Mouse (Mus musculus): ENCODE results near the gene Gse1. TPM values are rescaled to one million over a fixed set of nuclear protein-coding genes. Genes with fewer than 3 reads are reported as not detected.
"Not testable (repeated sequence)": the region's sequence is repeated elsewhere in the genome, so short reads cannot be mapped to it uniquely, and the experiment has no call there.

Gse1 gene
- polyA plus RNA-seq, 1 experiment from 2014 or later: 8.7 TPM

GRCm38 (mm10) chr8:120329030-120329748 is 100.9 kb downstream of the Gse1 start:
- Histone ChIP-seq H3K27me3 (peaks cover 11% of the 10 kb centered on the region; the same call in 1 of the 2 replicates), H3K9me3 (replicated peaks) (no peaks in the 10 kb centered on the region), H3K4me2 (no peak overlapping the region), H3K4me3 (replicated peaks) (no peak overlapping the region), H3K4me1 (replicated peaks) (peaks cover 70% of the 10 kb centered on the region), H3K9ac (no peak overlapping the region), H3K36me3 (replicated peaks) (no peaks in the 10 kb centered on the region), H3K27ac (replicated peaks) (no peak overlapping the region)
- no peak for ATAC-seq (ENCODE audit: insufficient read depth)
- 58% methylated on average over 11 of the region's 11 CpGs for WGBS (ENCODE audit: insufficient replicate concordance)

GRCm38 (mm10) chr8:120331027-120331426 is 102.8 kb downstream of the Gse1 start:
- H3K4me1 ChIP-seq (replicated peaks): peaks cover 72% of the 10 kb centered on the region
- no peak overlapping the region for H3K4me2 ChIP-seq
- H3K36me3 ChIP-seq (replicated peaks): no peaks in the 10 kb centered on the region
- no peak overlapping the region for H3K4me3 ChIP-seq (replicated peaks)
- peaks cover 17% of the 10 kb centered on the region; the same call in 1 of the 2 replicates for H3K27me3 ChIP-seq
- WGBS (ENCODE audit: insufficient replicate concordance): 76% methylated on average over 7 of the region's 7 CpGs
- H3K9me3 ChIP-seq (replicated peaks): no peaks in the 10 kb centered on the region
- no peak overlapping the region for H3K27ac ChIP-seq (replicated peaks)
- ATAC-seq (ENCODE audit: insufficient read depth): no peak
- no peak overlapping the region for H3K9ac ChIP-seq

- no peak overlapping the region for H3K9ac ChIP-seq
- H3K4me3 ChIP-seq (replicated peaks): no peak overlapping the region
- peaks cover 68% of the 10 kb centered on the region for H3K4me1 ChIP-seq (replicated peaks)
- H3K27ac ChIP-seq (replicated peaks): no peak overlapping the region
- ATAC-seq (ENCODE audit: insufficient read depth): no peak
- H3K4me2 ChIP-seq: peak overlapping the region; percentile 18; the same call in 1 of the 2 replicates
- H3K36me3 ChIP-seq (replicated peaks): no peaks in the 10 kb centered on the region
- no peaks in the 10 kb centered on the region for H3K9me3 ChIP-seq (replicated peaks)
- H3K27me3 ChIP-seq: peaks cover 17% of the 10 kb centered on the region; the same call in 1 of the 2 replicates
- WGBS (ENCODE audit: insufficient replicate concordance): 22% methylated on average over 16 of the region's 16 CpGs
These were observed 104.3 kb downstream of the Gse1 start for GRCm38 (mm10) chr8:120332379-120333229.

GRCm38 (mm10) chr8:120333681-120334080 is 105.4 kb downstream of the Gse1 start:
- no peak for ATAC-seq (ENCODE audit: insufficient read depth)
- H3K4me2 ChIP-seq: no peak overlapping the region
- peaks cover 58% of the 10 kb centered on the region for H3K4me1 ChIP-seq (replicated peaks)
- no peak overlapping the region for H3K4me3 ChIP-seq (replicated peaks)
- peaks cover 17% of the 10 kb centered on the region; the same call in 1 of the 2 replicates for H3K27me3 ChIP-seq
- no peak overlapping the region for H3K9ac ChIP-seq
- no peaks in the 10 kb centered on the region for H3K36me3 ChIP-seq (replicated peaks)
- no peak overlapping the region for H3K27ac ChIP-seq (replicated peaks)
- H3K9me3 ChIP-seq (replicated peaks): no peaks in the 10 kb centered on the region
- WGBS (ENCODE audit: insufficient replicate concordance): 44% methylated on average over 4 of the region's 4 CpGs

- ATAC-seq (ENCODE audit: insufficient read depth); H3K9ac ChIP-seq; H3K4me2 ChIP-seq; H3K9me3 ChIP-seq (replicated peaks); H3K4me3 ChIP-seq (replicated peaks); H3K36me3 ChIP-seq (replicated peaks): not testable (repeated sequence)
- Histone ChIP-seq H3K27ac (replicated peaks) (0 out of 2 replicates have a peak overlapping the region, but pooled peaks have one; percentile 29), H3K4me1 (replicated peaks) (peaks cover 52% of the 10 kb centered on the region), H3K27me3 (peaks cover 15% of the 10 kb centered on the region; the same call in 1 of the 2 replicates)
- WGBS (ENCODE audit: insufficient replicate concordance): 45% methylated on average over 3 of the region's 3 CpGs
These were observed 106.0 kb downstream of the Gse1 start for GRCm38 (mm10) chr8:120334261-120334660.

- no peak; the same call in 1 of the 2 replicates for ATAC-seq (ENCODE audit: insufficient read depth)
- peak overlapping the region; percentile 29; the same call in 1 of the 2 replicates for H3K4me3 ChIP-seq (replicated peaks)
- no peaks in the 10 kb centered on the region for H3K36me3 ChIP-seq (replicated peaks)
- H3K9ac ChIP-seq: no peak overlapping the region
- 0 out of 2 replicates have a peak overlapping the region, but pooled peaks have one; percentile 29 for H3K27ac ChIP-seq (replicated peaks)
- 0 out of 2 replicates have a peak, but pooled peaks cover 11% of the 10 kb centered on the region for H3K27me3 ChIP-seq
- H3K9me3 ChIP-seq (replicated peaks): no peaks in the 10 kb centered on the region
- H3K4me1 ChIP-seq (replicated peaks): peaks cover 52% of the 10 kb centered on the region
- WGBS (ENCODE audit: insufficient replicate concordance): 10% methylated on average over 5 of the region's 5 CpGs
- H3K4me2 ChIP-seq: peak overlapping the region; percentile 62; the same call in 1 of the 2 replicates
These were observed 106.6 kb downstream of the Gse1 start for GRCm38 (mm10) chr8:120334878-120335261.

GRCm38 (mm10) chr8:120335262-120336086 is 107.2 kb downstream of the Gse1 start:
- Histone ChIP-seq H3K36me3 (replicated peaks) (no peaks in the 10 kb centered on the region), H3K4me2 (peak overlapping the region; percentile 62), H3K9me3 (replicated peaks) (no peaks in the 10 kb centered on the region), H3K27ac (replicated peaks) (peak overlapping the region; percentile 29; the same call in 1 of the 2 replicates), H3K4me1 (replicated peaks) (peaks cover 52% of the 10 kb centered on the region), H3K4me3 (replicated peaks) (peak overlapping the region; percentile 29), H3K9ac (peak overlapping the region; percentile 53), H3K27me3 (0 out of 2 replicates have a peak, but pooled peaks cover 11% of the 10 kb centered on the region)
- 5% methylated on average over 17 of the region's 17 CpGs for WGBS (ENCODE audit: insufficient replicate concordance)
- ATAC-seq (ENCODE audit: insufficient read depth): no peak

- peaks cover 52% of the 10 kb centered on the region for H3K4me1 ChIP-seq (replicated peaks)
- H3K36me3 ChIP-seq (replicated peaks): no peaks in the 10 kb centered on the region
- peak overlapping the region; percentile 29 for H3K4me3 ChIP-seq (replicated peaks)
- H3K27ac ChIP-seq (replicated peaks): no peak overlapping the region; the same call in 1 of the 2 replicates
- peak; percentile 32; the same call in 1 of the 2 replicates for ATAC-seq (ENCODE audit: insufficient read depth)
- H3K9me3 ChIP-seq (replicated peaks): no peaks in the 10 kb centered on the region
- H3K9ac ChIP-seq: no peak overlapping the region
- WGBS (ENCODE audit: insufficient replicate concordance): under 1% methylated on average over 9 of the region's 9 CpGs
- H3K4me2 ChIP-seq: peak overlapping the region; percentile 62
- H3K27me3 ChIP-seq: 0 out of 2 replicates have a peak, but pooled peaks cover 9% of the 10 kb centered on the region
These were observed 107.8 kb downstream of the Gse1 start for GRCm38 (mm10) chr8:120336087-120336380.

GRCm38 (mm10) chr8:120336909-120337555 is 108.8 kb downstream of the Gse1 start:
- 0 out of 2 replicates have a peak overlapping the region, but pooled peaks have one; percentile 62 for H3K4me2 ChIP-seq
- peaks cover 46% of the 10 kb centered on the region for H3K4me1 ChIP-seq (replicated peaks)

GRCm38 (mm10) chr8:120337627-120338026 is 109.4 kb downstream of the Gse1 start:
- no peak for ATAC-seq (ENCODE audit: insufficient read depth)
- Histone ChIP-seq H3K9me3 (replicated peaks) (no peaks in the 10 kb centered on the region), H3K27ac (replicated peaks) (no peak overlapping the region), H3K4me2 (no peak overlapping the region), H3K9ac (no peak overlapping the region), H3K27me3 (0 out of 2 replicates have a peak, but pooled peaks cover 6% of the 10 kb centered on the region), H3K36me3 (replicated peaks) (no peaks in the 10 kb centered on the region), H3K4me3 (replicated peaks) (no peak overlapping the region), H3K4me1 (replicated peaks) (peaks cover 45% of the 10 kb centered on the region)
- WGBS (ENCODE audit: insufficient replicate concordance): 72% methylated on average over 5 of the region's 5 CpGs

More at GRCm38 (mm10) chr8:120336909-120337555, 108.8 kb downstream of the Gse1 start:
- Histone ChIP-seq H3K36me3 (replicated peaks) (no peaks in the 10 kb centered on the region), H3K27me3 (0 out of 2 replicates have a peak, but pooled peaks cover 6% of the 10 kb centered on the region), H3K9me3 (replicated peaks) (no peaks in the 10 kb centered on the region), H3K4me3 (replicated peaks) (no peak overlapping the region), H3K27ac (replicated peaks) (no peak overlapping the region), H3K9ac (no peak overlapping the region)
- 24% methylated on average over 5 of the region's 5 CpGs for WGBS (ENCODE audit: insufficient replicate concordance)
- ATAC-seq (ENCODE audit: insufficient read depth): no peak
